Mouse (Mus musculus): ENCODE data around the gene Scn1a.

The Scn1a gene

DNA sequence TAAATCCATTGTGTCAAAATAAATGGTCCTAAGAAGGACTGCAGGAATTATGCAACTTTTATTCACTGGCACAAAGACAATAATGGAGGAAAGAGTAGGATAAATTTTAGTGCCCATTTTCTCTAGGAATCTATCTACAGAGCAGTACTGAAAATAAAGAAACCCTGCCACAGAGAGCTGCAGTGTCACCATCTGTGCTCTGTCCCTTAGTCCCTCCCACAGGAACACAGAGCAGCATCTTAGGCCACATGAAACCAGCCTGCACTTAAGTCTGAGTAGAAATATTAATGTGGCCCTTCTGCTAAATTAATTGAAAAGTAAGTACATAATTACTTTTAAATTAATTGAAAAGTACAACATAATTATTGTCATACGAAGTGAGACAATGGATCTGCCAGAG lies 196.6 kb downstream of the Scn1a start:
- DNase-seq (ENCODE audit: low spot score), result no peak

- no peak for DNase-seq (ENCODE audit: low spot score)
Observed at GRCm38 (mm10) chr2:66240334-66240733, 200.3 kb downstream of the Scn1a start.

- DNase-seq (ENCODE audit: low spot score), result no peak
Observed at GRCm38 (mm10) chr2:66238886-66239285, 201.8 kb downstream of the Scn1a start.

- DNase-seq (ENCODE audit: low spot score), result no peak
Observed at GRCm38 (mm10) chr2:66220954-66221353, 219.7 kb downstream of the Scn1a start.

Data from T-cell, adult 2 months (primary cell).